Mouse (Mus musculus): ENCODE data around the gene Gdpd3. TPM values are rescaled to one million over a fixed set of nuclear protein-coding genes. Genes with fewer than 3 reads are reported as not detected.

The Gdpd3 gene
- polyA plus RNA-seq, 1 experiment, result 3.6 TPM

DNA sequence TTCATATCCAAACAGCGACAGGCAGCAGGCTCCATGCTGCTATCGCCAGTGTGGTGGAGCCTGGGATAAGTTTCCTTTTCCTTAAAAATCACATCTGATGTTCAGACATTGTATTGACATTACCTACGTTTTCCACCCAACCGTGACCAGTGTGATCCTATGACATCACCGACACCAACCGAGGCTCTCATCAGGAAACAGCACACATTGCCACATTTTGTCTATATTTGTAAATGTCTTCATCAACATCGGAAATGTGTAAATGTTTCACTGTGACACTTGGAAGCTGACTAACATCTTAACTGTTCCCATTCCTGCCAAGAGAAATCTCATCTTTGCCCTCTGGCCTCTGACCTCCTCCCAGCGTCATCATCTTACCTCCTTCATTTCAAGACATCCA lies 30.0 kb upstream of the Gdpd3 start:
- no peak for TF ChIP-seq EP300 (IDR thresholded peaks at IDR 0.05; ENCODE audit: insufficient read depth, low read depth, low read length)
- no peak for TF ChIP-seq POLR2A (IDR thresholded peaks at IDR 0.05; ENCODE audit: insufficient read depth, low read length)
- TF ChIP-seq CTCF (IDR thresholded peaks at IDR 0.05; ENCODE audit: low read depth, low read length), result no peak
- Histone ChIP-seq H3K9me3 (replicated peaks; ENCODE audit: control insufficient read depth, insufficient read depth, low read length, poor library complexity, severe bottlenecking) (no peaks in the 10 kb centered on the region), H3K4me1 (ENCODE audit: control insufficient read depth, insufficient read depth, low read length) (no peaks in the 10 kb centered on the region), H3K36me3 (ENCODE audit: control insufficient read depth, insufficient read depth, low read length, poor library complexity, severe bottlenecking) (no peaks in the 10 kb centered on the region), H3K27me3 (ENCODE audit: control insufficient read depth, insufficient read depth, low read length, poor library complexity, severe bottlenecking) (no peaks in the 10 kb centered on the region), H3K9ac (ENCODE audit: low read depth, poor library complexity, severe bottlenecking) (no peak overlapping the region), H3K4me3 (ENCODE audit: low read depth, low read length) (no peak overlapping the region), H3K27ac (ENCODE audit: insufficient read depth, low read length) (no peak overlapping the region)

DNA sequence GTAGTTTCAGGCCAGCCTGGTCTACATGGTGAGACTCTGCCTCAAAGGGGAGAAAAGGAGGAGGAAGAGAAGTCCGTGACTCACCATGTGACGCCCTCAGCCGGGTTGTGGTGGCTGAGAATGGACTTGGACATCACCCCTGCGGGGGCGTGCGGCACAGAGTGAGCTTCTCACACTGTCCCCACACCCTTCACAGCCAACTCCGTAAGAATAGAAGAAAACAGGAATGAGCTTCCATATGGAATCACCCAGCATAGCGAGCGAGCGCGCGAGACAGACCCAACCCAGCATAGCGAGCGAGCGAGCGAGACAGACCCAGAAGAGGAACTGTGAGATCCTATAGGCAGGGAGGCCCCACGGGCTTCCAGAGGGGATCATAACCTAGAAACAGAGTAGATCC lies 26.6 kb upstream of the Gdpd3 start:
- H3K27ac ChIP-seq (ENCODE audit: insufficient read depth, low read length), result no peak overlapping the region
- no peaks in the 10 kb centered on the region for H3K27me3 ChIP-seq (ENCODE audit: control insufficient read depth, insufficient read depth, low read length, poor library complexity, severe bottlenecking)
- no peaks in the 10 kb centered on the region for H3K36me3 ChIP-seq (ENCODE audit: control insufficient read depth, insufficient read depth, low read length, poor library complexity, severe bottlenecking)
- H3K9ac ChIP-seq (ENCODE audit: low read depth, poor library complexity, severe bottlenecking), result no peak overlapping the region
- no peaks in the 10 kb centered on the region for H3K4me1 ChIP-seq (ENCODE audit: control insufficient read depth, insufficient read depth, low read length)
- H3K4me3 ChIP-seq (ENCODE audit: low read depth, low read length), result no peak overlapping the region
- no peak for TF ChIP-seq EP300 (IDR thresholded peaks at IDR 0.05; ENCODE audit: insufficient read depth, low read depth, low read length)
- no peak for TF ChIP-seq POLR2A (IDR thresholded peaks at IDR 0.05; ENCODE audit: insufficient read depth, low read length)
- no peak for TF ChIP-seq CTCF (IDR thresholded peaks at IDR 0.05; ENCODE audit: low read depth, low read length)
- no peaks in the 10 kb centered on the region for H3K9me3 ChIP-seq (replicated peaks; ENCODE audit: control insufficient read depth, insufficient read depth, low read length, poor library complexity, severe bottlenecking)

GRCm38 (mm10) chr7:126740132-126740735 lies 25.9 kb upstream of the Gdpd3 start:
- Histone ChIP-seq H3K27me3 (ENCODE audit: control insufficient read depth, insufficient read depth, low read length, poor library complexity, severe bottlenecking) (no peaks in the 10 kb centered on the region), H3K4me1 (ENCODE audit: control insufficient read depth, insufficient read depth, low read length) (no peaks in the 10 kb centered on the region), H3K9me3 (replicated peaks; ENCODE audit: control insufficient read depth, insufficient read depth, low read length, poor library complexity, severe bottlenecking) (no peaks in the 10 kb centered on the region), H3K36me3 (ENCODE audit: control insufficient read depth, insufficient read depth, low read length, poor library complexity, severe bottlenecking) (no peaks in the 10 kb centered on the region), H3K9ac (ENCODE audit: low read depth, poor library complexity, severe bottlenecking) (no peak overlapping the region), H3K4me3 (ENCODE audit: low read depth, low read length) (no peak overlapping the region), H3K27ac (ENCODE audit: insufficient read depth, low read length) (no peak overlapping the region)
- TF ChIP-seq CTCF (IDR thresholded peaks at IDR 0.05; ENCODE audit: low read depth, low read length), result no peak
- no peak for TF ChIP-seq EP300 (IDR thresholded peaks at IDR 0.05; ENCODE audit: insufficient read depth, low read depth, low read length)
- TF ChIP-seq POLR2A (IDR thresholded peaks at IDR 0.05; ENCODE audit: insufficient read depth, low read length), result no peak

GRCm38 (mm10) chr7:126740977-126741376 lies 25.2 kb upstream of the Gdpd3 start:
- Histone ChIP-seq H3K9me3 (replicated peaks; ENCODE audit: control insufficient read depth, insufficient read depth, low read length, poor library complexity, severe bottlenecking) (no peaks in the 10 kb centered on the region), H3K27ac (ENCODE audit: insufficient read depth, low read length) (no peak overlapping the region), H3K4me1 (ENCODE audit: control insufficient read depth, insufficient read depth, low read length) (no peaks in the 10 kb centered on the region), H3K9ac (ENCODE audit: low read depth, poor library complexity, severe bottlenecking) (no peak overlapping the region), H3K36me3 (ENCODE audit: control insufficient read depth, insufficient read depth, low read length, poor library complexity, severe bottlenecking) (no peaks in the 10 kb centered on the region), H3K27me3 (ENCODE audit: control insufficient read depth, insufficient read depth, low read length, poor library complexity, severe bottlenecking) (no peaks in the 10 kb centered on the region), H3K4me3 (ENCODE audit: low read depth, low read length) (no peak overlapping the region)
- TF ChIP-seq POLR2A (IDR thresholded peaks at IDR 0.05; ENCODE audit: insufficient read depth, low read length) (no peak), CTCF (IDR thresholded peaks at IDR 0.05; ENCODE audit: low read depth, low read length) (no peak), EP300 (IDR thresholded peaks at IDR 0.05; ENCODE audit: insufficient read depth, low read depth, low read length) (no peak)

GRCm38 (mm10) chr7:126741452-126741851 lies 24.7 kb upstream of the Gdpd3 start:
- H3K4me1 ChIP-seq (ENCODE audit: control insufficient read depth, insufficient read depth, low read length), result no peaks in the 10 kb centered on the region
- H3K4me3 ChIP-seq (ENCODE audit: low read depth, low read length), result no peak overlapping the region
- TF ChIP-seq EP300 (IDR thresholded peaks at IDR 0.05; ENCODE audit: insufficient read depth, low read depth, low read length) (no peak), POLR2A (IDR thresholded peaks at IDR 0.05; ENCODE audit: insufficient read depth, low read length) (no peak), CTCF (IDR thresholded peaks at IDR 0.05; ENCODE audit: low read depth, low read length) (no peak)
- no peak overlapping the region for H3K27ac ChIP-seq (ENCODE audit: insufficient read depth, low read length)
- H3K27me3 ChIP-seq (ENCODE audit: control insufficient read depth, insufficient read depth, low read length, poor library complexity, severe bottlenecking), result no peaks in the 10 kb centered on the region
- H3K9me3 ChIP-seq (replicated peaks; ENCODE audit: control insufficient read depth, insufficient read depth, low read length, poor library complexity, severe bottlenecking), result no peaks in the 10 kb centered on the region
- H3K9ac ChIP-seq (ENCODE audit: low read depth, poor library complexity, severe bottlenecking), result no peak overlapping the region
- H3K36me3 ChIP-seq (ENCODE audit: control insufficient read depth, insufficient read depth, low read length, poor library complexity, severe bottlenecking), result no peaks in the 10 kb centered on the region

- TF ChIP-seq CTCF (IDR thresholded peaks at IDR 0.05; ENCODE audit: low read depth, low read length) (no peak), EP300 (IDR thresholded peaks at IDR 0.05; ENCODE audit: insufficient read depth, low read depth, low read length) (no peak), POLR2A (IDR thresholded peaks at IDR 0.05; ENCODE audit: insufficient read depth, low read length) (no peak)
Measured at GRCm38 (mm10) chr7:126741964-126742482, 24.1 kb upstream of the Gdpd3 start.

More at GRCm38 (mm10) chr7:126741964-126742482, 24.1 kb upstream of the Gdpd3 start:
- no peaks in the 10 kb centered on the region for H3K4me1 ChIP-seq (ENCODE audit: control insufficient read depth, insufficient read depth, low read length)
- no peak overlapping the region for H3K27ac ChIP-seq (ENCODE audit: insufficient read depth, low read length)
- H3K4me3 ChIP-seq (ENCODE audit: low read depth, low read length), result no peak overlapping the region
- no peaks in the 10 kb centered on the region for H3K9me3 ChIP-seq (replicated peaks; ENCODE audit: control insufficient read depth, insufficient read depth, low read length, poor library complexity, severe bottlenecking)
- H3K9ac ChIP-seq (ENCODE audit: low read depth, poor library complexity, severe bottlenecking), result no peak overlapping the region
- no peaks in the 10 kb centered on the region for H3K27me3 ChIP-seq (ENCODE audit: control insufficient read depth, insufficient read depth, low read length, poor library complexity, severe bottlenecking)
- no peaks in the 10 kb centered on the region for H3K36me3 ChIP-seq (ENCODE audit: control insufficient read depth, insufficient read depth, low read length, poor library complexity, severe bottlenecking)
